Mouse (Mus musculus): ENCODE data around the gene R3hdm2. TPM values are rescaled to one million over a fixed set of nuclear protein-coding genes. Genes with fewer than 3 reads are reported as not detected.

R3hdm2 gene
- total RNA-seq, 1 experiment from 2014 or later, result 126 TPM

- ATAC-seq (replicated peaks; ENCODE audit: low read depth, poor library complexity, severe bottlenecking), result no peak
Measured at GRCm38 (mm10) chr10:127534929-127535384, 154.8 kb downstream of the R3hdm2 start.

- ATAC-seq (replicated peaks; ENCODE audit: low read depth, poor library complexity, severe bottlenecking), result no peak
Measured at GRCm38 (mm10) chr10:127536586-127537314, 156.6 kb downstream of the R3hdm2 start.

GRCm38 (mm10) chr10:127537854-127538583, 157.9 kb downstream of the R3hdm2 start:
- ATAC-seq (replicated peaks; ENCODE audit: low read depth, poor library complexity, severe bottlenecking), result peak; percentile 74

- no peak for ATAC-seq (replicated peaks; ENCODE audit: low read depth, poor library complexity, severe bottlenecking)
Measured at GRCm38 (mm10) chr10:127541510-127541909, 161.4 kb downstream of the R3hdm2 start.

GRCm38 (mm10) chr10:127542084-127542483, 162.0 kb downstream of the R3hdm2 start:
- ATAC-seq (replicated peaks; ENCODE audit: low read depth, poor library complexity, severe bottlenecking), result no peak

- ATAC-seq (replicated peaks; ENCODE audit: low read depth, poor library complexity, severe bottlenecking), result no peak
Measured at GRCm38 (mm10) chr10:127542720-127543119, 162.6 kb downstream of the R3hdm2 start.

- ATAC-seq (replicated peaks; ENCODE audit: low read depth, poor library complexity, severe bottlenecking), result no peak
Measured at GRCm38 (mm10) chr10:127543916-127544315, 163.8 kb downstream of the R3hdm2 start.

- ATAC-seq (replicated peaks; ENCODE audit: low read depth, poor library complexity, severe bottlenecking), result no peak
Measured at GRCm38 (mm10) chr10:127544375-127544774, 164.2 kb downstream of the R3hdm2 start.

- ATAC-seq (replicated peaks; ENCODE audit: low read depth, poor library complexity, severe bottlenecking), result no peak
Measured at GRCm38 (mm10) chr10:127546505-127546904, 166.4 kb downstream of the R3hdm2 start.

- no peak for ATAC-seq (replicated peaks; ENCODE audit: low read depth, poor library complexity, severe bottlenecking)
Measured at GRCm38 (mm10) chr10:127548236-127548635, 168.1 kb downstream of the R3hdm2 start.

Other genes starting within 250 kb of the R3hdm2 start
- gene B4galnt1, start 215.1 kb upstream of the R3hdm2 start, total RNA-seq (2017), result 56.5 TPM in 2 replicates
- gene Slc26a10, start 199.7 kb upstream of the R3hdm2 start, total RNA-seq (2017), result 0.78 and 1.0 TPM in 2 replicates
- gene Arhgef25, start 190.2 kb upstream of the R3hdm2 start, total RNA-seq (2017), result 9.7 and 16.4 TPM in 2 replicates
- gene Dtx3, start 184.6 kb upstream of the R3hdm2 start, total RNA-seq (2017), result 29.7 and 36.7 TPM in 2 replicates
- 15.7 and 18.7 TPM in 2 replicates for gene Pip4k2c, start 168.7 kb upstream of the R3hdm2 start, total RNA-seq (2017)
- gene Kif5a, start 117.0 kb upstream of the R3hdm2 start, total RNA-seq (2017), result 0.23 and 0.34 TPM in 2 replicates
- gene Dctn2, start 114.0 kb upstream of the R3hdm2 start, total RNA-seq (2017), result 88.5 and 108 TPM in 2 replicates
- 5.2 and 8.7 TPM in 2 replicates for gene Mbd6, start 91.3 kb upstream of the R3hdm2 start, total RNA-seq (2017)
- gene Mars, start 68.5 kb upstream of the R3hdm2 start, total RNA-seq (2017), result 181 and 187 TPM in 2 replicates
- 13.6 and 24.3 TPM in 2 replicates for gene Arhgap9, start 58.4 kb upstream of the R3hdm2 start, total RNA-seq (2017)
- not detected in 2 replicates for gene Gli1, start 38.4 kb upstream of the R3hdm2 start, total RNA-seq (2017)
- not detected in 2 replicates for gene Inhbe, start 25.9 kb upstream of the R3hdm2 start, total RNA-seq (2017)
- not detected in 2 replicates for gene Inhbc, start 9.9 kb upstream of the R3hdm2 start, total RNA-seq (2017)
- gene Stac3, start 121.4 kb downstream of the R3hdm2 start, total RNA-seq (2017), result not detected in 2 replicates
- not detected in 2 replicates for gene Ndufa4l2, start 134.6 kb downstream of the R3hdm2 start, total RNA-seq (2017)
- 115 and 119 TPM in 2 replicates for gene Shmt2, start 142.1 kb downstream of the R3hdm2 start, total RNA-seq (2017)
- gene Nxph4, start 154.2 kb downstream of the R3hdm2 start, total RNA-seq (2017), result not detected in 2 replicates
- 0.97 and 3.2 TPM in 2 replicates for gene Lrp1, start 240.8 kb downstream of the R3hdm2 start, total RNA-seq (2017)

All from common myeloid progenitor, adult 5-6 weeks (primary cell).